Mouse (Mus musculus) kidney, adult 2 months (tissue): Measurements from ENCODE around the gene Gm42417.

Experiments
- CTCF ChIP-seq: fragments of 200-500 bp; conservative IDR thresholded peaks from 2 replicates; pipeline ENCODE4 v1.5.1; 2011; ENCODE audit warnings: low read depth, mild to moderate bottlenecking, control low read depth, low read length, moderate library complexity, mixed read lengths; ENCODE audit not compliant: insufficient read depth, insufficient read length
- POLR2A ChIP-seq: fragments of 200-500 bp; IDR thresholded peaks from one replicate; pipeline ENCODE4 v1.6.1; 2011; ENCODE audit warnings: low read depth, low read length, control low read depth

DNA sequence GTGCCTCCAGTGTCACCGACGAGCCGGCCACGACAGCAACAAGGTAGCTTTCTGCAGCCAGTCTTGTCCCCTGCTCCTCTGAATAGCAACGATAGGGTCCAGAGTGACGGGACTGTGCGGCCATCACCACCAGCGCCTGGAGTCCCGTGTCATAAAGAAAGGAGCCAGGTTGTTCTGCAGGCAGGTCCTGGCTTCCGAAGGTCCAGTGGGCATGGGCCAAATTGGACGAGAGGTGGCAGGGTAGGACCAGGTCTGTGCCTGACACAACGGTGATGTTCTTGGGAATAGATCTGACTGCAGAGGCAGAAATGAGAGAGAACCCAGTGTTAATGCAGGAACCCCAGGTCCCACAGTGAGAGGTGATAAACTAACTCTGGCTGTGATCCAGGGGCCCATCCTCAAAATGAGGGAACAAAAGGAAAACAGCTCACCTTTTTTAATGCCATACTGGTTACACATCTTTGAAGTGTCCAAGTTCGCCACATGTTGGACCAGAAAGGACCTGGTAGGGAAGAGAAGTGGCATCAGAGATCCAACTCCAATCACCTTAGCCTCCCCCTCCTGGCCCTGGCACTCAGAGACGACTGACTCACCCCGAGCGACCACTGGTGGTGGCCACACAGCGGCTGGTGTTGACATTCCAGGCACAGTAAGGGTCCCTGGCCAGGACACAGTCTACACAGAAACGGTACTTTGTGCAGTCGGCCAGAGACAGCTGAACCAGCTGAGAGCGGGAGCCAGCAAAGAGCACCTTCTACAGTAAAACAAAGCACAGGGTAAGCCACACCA, 11.0 kb upstream of the Gm42417 start:
- TF ChIP-seq POLR2A (no peak), CTCF (no peak; the same call in 1 of the 2 replicates)
